Mouse (Mus musculus): Measurements from ENCODE around the gene Cyp39a1.

DNA sequence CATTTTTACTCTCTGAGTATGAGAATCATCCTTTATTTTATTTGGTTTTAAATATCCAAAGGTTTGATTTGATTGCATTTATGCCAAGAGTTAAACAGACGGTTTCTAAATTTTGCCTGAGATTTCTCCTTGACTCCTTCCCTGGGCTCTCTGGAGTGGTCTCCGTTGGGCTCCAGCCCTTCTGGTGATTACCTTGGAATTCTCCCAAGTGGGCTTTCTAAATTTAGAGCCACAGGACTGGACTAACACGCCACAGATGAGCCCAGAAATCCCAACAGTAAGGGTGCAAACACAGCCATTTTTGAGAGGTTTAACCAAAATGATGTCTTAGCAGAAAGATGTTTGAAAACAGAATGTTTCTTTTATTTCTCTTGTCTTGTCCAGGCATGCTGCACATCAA, 47.0 kb downstream of the Cyp39a1 start:
- TF ChIP-seq HCFC1 (IDR thresholded peaks at IDR 0.05; ENCODE audit: borderline replicate concordance, insufficient read depth, low read length) (no peak), ZNF384 (IDR thresholded peaks at IDR 0.05; ENCODE audit: low read depth, low read length) (no peak), CHD2 (IDR thresholded peaks at IDR 0.05; ENCODE audit: low read depth, low read length) (no peak), ZC3H11A (IDR thresholded peaks at IDR 0.05; ENCODE audit: borderline replicate concordance, low read depth, low read length) (no peak)
